Mouse (Mus musculus) liver, adult 2 months (tissue): Measurements from ENCODE around the gene Gnb1l. TPM values are rescaled to one million over a fixed set of nuclear protein-coding genes. Genes with fewer than 3 reads are reported as not detected.

ENCODE experiments used
- DNase-seq: peaks from one replicate; pipeline ENCODE4 v3.0.0-alpha.2; 2011; ENCODE audit warnings: low read depth, low spot score; ENCODE audit errors: extremely low read depth
- H3K27ac ChIP-seq: fragments of 200-500 bp; replicated peaks from 2 replicates; pipeline ENCODE4 v1.5.1; 2012; ENCODE audit warnings: low read depth, mild to moderate bottlenecking, control low read depth, inconsistent platforms, low read length; ENCODE audit not compliant: insufficient read depth
- H3K27me3 ChIP-seq: fragments of 200-500 bp; 2 replicates; pipeline ENCODE4 v1.6.1; 2012; ENCODE audit warnings: mild to moderate bottlenecking, moderate library complexity, low read length, inconsistent platforms; ENCODE audit not compliant: control insufficient read depth, insufficient read depth
- H3K36me3 ChIP-seq: fragments of 200-500 bp; 2 replicates; pipeline ENCODE4 v1.6.1; 2012; ENCODE audit warnings: low read length, inconsistent platforms; ENCODE audit not compliant: control insufficient read depth, insufficient read depth
- H3K4me1 ChIP-seq: fragments of 200-500 bp; 2 replicates; pipeline ENCODE4 v1.6.1; 2011; ENCODE audit warnings: low read length; ENCODE audit not compliant: control insufficient read depth, insufficient read depth
- H3K4me3 ChIP-seq: fragments of 200-500 bp; 2 replicates; pipeline ENCODE4 v1.5.1; 2011; ENCODE audit warnings: low read depth, mild to moderate bottlenecking, control low read depth, low read length, moderate library complexity; ENCODE audit not compliant: insufficient read depth
- H3K79me2 ChIP-seq: fragments of 200-500 bp; 2 replicates; pipeline ENCODE4 v1.6.1; 2012; ENCODE audit warnings: inconsistent platforms, mild to moderate bottlenecking, low read length, moderate library complexity; ENCODE audit not compliant: control insufficient read depth, insufficient read depth
- H3K9ac ChIP-seq: fragments of 200-500 bp; 2 replicates; pipeline ENCODE4 v1.6.1; 2012; ENCODE audit warnings: low read depth, mild to moderate bottlenecking, control low read depth, inconsistent platforms, low read length
- CTCF ChIP-seq: fragments of 200-500 bp; IDR thresholded peaks from 2 replicates; pipeline ENCODE4 v1.5.1; 2011; ENCODE audit warnings: low read depth, low read length, control low read depth
- POLR2A ChIP-seq: fragments of 200-500 bp; IDR thresholded peaks from 2 replicates; pipeline ENCODE4 v1.6.1; 2011; ENCODE audit warnings: low read length, control low read depth; ENCODE audit not compliant: insufficient read depth; ENCODE audit errors: extremely low read depth
- WGBS: fragments of 180-500 bp; shearing (Covaris S2); methylation state at CpG from one replicate; pipeline ENCODE4 v1.1.7; 2018; 5-methylcytosine and 5-hydroxymethylcytosine counted together
- polyA plus RNA-seq: library from polyadenylated mRNA; depleted of rRNA; stranded (reverse); fragments of >200 nt; gene quantifications from 2 replicates; pipeline ENCODE4 v1.2.3, GENCODE M21; 2012
- total RNA-seq: library from RNA; depleted of rRNA; stranded (reverse); fragments of >200 nt; gene quantifications from 2 replicates; pipeline ENCODE4 v1.2.3, GENCODE M21; 2014

The Gnb1l gene
- total and polyA plus RNA-seq, 2 experiments, result 1.4 to 4.8 TPM

GRCm38 (mm10) chr16:18464271-18464670, 34.2 kb upstream of the Gnb1l start:
- no peaks in the 10 kb centered on the region for H3K79me2 ChIP-seq
- H3K4me3 ChIP-seq, result no peak overlapping the region
- H3K36me3 ChIP-seq, result peaks cover 2% of the 10 kb centered on the region; the same call in 1 of the 2 replicates
- WGBS, result 88% methylated on average over 3 of the region's 3 CpGs
- TF ChIP-seq CTCF (no peak), POLR2A (no peak)
- no peak overlapping the region for H3K9ac ChIP-seq
- H3K4me1 ChIP-seq, result no peaks in the 10 kb centered on the region
- DNase-seq, result no peak
- no peaks in the 10 kb centered on the region for H3K27me3 ChIP-seq
- no peak overlapping the region for H3K27ac ChIP-seq

- no peak for DNase-seq
- Histone ChIP-seq H3K4me3 (no peak overlapping the region), H3K79me2 (no peaks in the 10 kb centered on the region), H3K27ac (no peak overlapping the region), H3K4me1 (no peaks in the 10 kb centered on the region), H3K36me3 (peaks cover 10% of the 10 kb centered on the region; the same call in 1 of the 2 replicates), H3K27me3 (no peaks in the 10 kb centered on the region), H3K9ac (no peak overlapping the region)
- TF ChIP-seq POLR2A, result no peak
- no peak; the same call in 1 of the 2 replicates for TF ChIP-seq CTCF
- 76% methylated on average over 1 of the region's 1 CpGs for WGBS
Measured at GRCm38 (mm10) chr16:18470829-18471228, 27.7 kb upstream of the Gnb1l start.

GRCm38 (mm10) chr16:18471381-18471955, 27.0 kb upstream of the Gnb1l start:
- no peak for DNase-seq
- Histone ChIP-seq H3K9ac (no peak overlapping the region), H3K4me3 (no peak overlapping the region), H3K36me3 (peaks cover 12% of the 10 kb centered on the region; the same call in 1 of the 2 replicates), H3K27ac (no peak overlapping the region), H3K79me2 (no peaks in the 10 kb centered on the region), H3K4me1 (no peaks in the 10 kb centered on the region), H3K27me3 (no peaks in the 10 kb centered on the region)
- TF ChIP-seq POLR2A (no peak), CTCF (no peak)
- WGBS, result 92% methylated on average over 11 of the region's 11 CpGs

GRCm38 (mm10) chr16:18471976-18472375, 26.5 kb upstream of the Gnb1l start:
- peaks cover 12% of the 10 kb centered on the region; the same call in 1 of the 2 replicates for H3K36me3 ChIP-seq
- no peaks in the 10 kb centered on the region for H3K79me2 ChIP-seq
- TF ChIP-seq POLR2A, result no peak
- TF ChIP-seq CTCF, result no peak
- H3K9ac ChIP-seq, result no peak overlapping the region
- no peak overlapping the region for H3K27ac ChIP-seq
- 95% methylated on average over 6 of the region's 6 CpGs for WGBS
- DNase-seq, result no peak
- no peak overlapping the region for H3K4me3 ChIP-seq
- no peaks in the 10 kb centered on the region for H3K27me3 ChIP-seq
- no peaks in the 10 kb centered on the region for H3K4me1 ChIP-seq

- TF ChIP-seq CTCF (no peak), POLR2A (no peak)
- no peak overlapping the region for H3K27ac ChIP-seq
- H3K4me3 ChIP-seq, result no peak overlapping the region
- H3K27me3 ChIP-seq, result no peaks in the 10 kb centered on the region
- WGBS, result 90% methylated on average over 4 of the region's 4 CpGs
- H3K9ac ChIP-seq, result no peak overlapping the region
- no peaks in the 10 kb centered on the region for H3K4me1 ChIP-seq
- DNase-seq, result no peak
- H3K79me2 ChIP-seq, result no peaks in the 10 kb centered on the region
- H3K36me3 ChIP-seq, result peaks cover 12% of the 10 kb centered on the region; the same call in 1 of the 2 replicates
Measured at GRCm38 (mm10) chr16:18472416-18472815, 26.1 kb upstream of the Gnb1l start.

- Histone ChIP-seq H3K9ac (no peak overlapping the region), H3K27me3 (no peaks in the 10 kb centered on the region), H3K27ac (no peak overlapping the region), H3K36me3 (peaks cover 12% of the 10 kb centered on the region; the same call in 1 of the 2 replicates), H3K79me2 (no peaks in the 10 kb centered on the region), H3K4me3 (no peak overlapping the region), H3K4me1 (no peaks in the 10 kb centered on the region)
- WGBS, result 96% methylated on average over 8 of the region's 8 CpGs
- TF ChIP-seq CTCF, result no peak
- DNase-seq, result no peak
Measured at GRCm38 (mm10) chr16:18472976-18473375, 25.5 kb upstream of the Gnb1l start.
